Comparison of ENCODE assay signal across 9 mouse cellular contexts in genomic region chr3:57815447-57815846, GRCm38 (mm10). TPM values are rescaled to one million over a fixed set of nuclear protein-coding genes. Genes with fewer than 3 reads are reported as not detected.
DNase-seq lines count a peak whose midpoint lies in the region; ATAC-seq and TF ChIP-seq lines count a peak whose summit lies in the region.
"Had no signal": no experiment of that assay in that cellular context is flagged by ENCODE, and none has a peak within 500 bp of the region (broad histone marks: within the 10 kb centered on the region; RNA-seq: fewer than 3 reads in every experiment).

No protein-coding gene starts in this region.

- H3K9me3 ChIP-seq in liver, postnatal 0 days (ENCODE audit: low read length), result no peaks in the 10 kb centered on the region
- H3K9me3 ChIP-seq in liver, embryonic 12.5 days (replicated peaks), result no peaks in the 10 kb centered on the region
- H3K9me3 ChIP-seq in midbrain, embryonic 16.5 days (replicated peaks; ENCODE audit: control insufficient read depth, low read length, poor library complexity, severe bottlenecking), result no peaks in the 10 kb centered on the region

- no peak overlapping the region for H3K4me3 ChIP-seq in liver, postnatal 0 days (ENCODE audit: low read depth, low read length)
- H3K4me3 ChIP-seq in liver, embryonic 12.5 days, result no peak overlapping the region
- no peak overlapping the region for H3K4me3 ChIP-seq in midbrain, embryonic 16.5 days (ENCODE audit: low read depth, low read length)

- H3K9ac ChIP-seq in liver, postnatal 0 days (replicated peaks), result no peak overlapping the region
- no peak overlapping the region for H3K9ac ChIP-seq in liver, embryonic 12.5 days
- no peak overlapping the region for H3K9ac ChIP-seq in midbrain, embryonic 16.5 days (ENCODE audit: low read depth, low read length)

- TF ChIP-seq EP300 in liver, postnatal 0 days (IDR thresholded peaks at IDR 0.05; ENCODE audit: low read depth), result no peak

- no peak overlapping the region for H3K27ac ChIP-seq in liver, postnatal 0 days (ENCODE audit: low read depth)
- no peak overlapping the region for H3K27ac ChIP-seq in liver, embryonic 12.5 days
- H3K27ac ChIP-seq in midbrain, embryonic 16.5 days (ENCODE audit: low read length), result no peak overlapping the region
- H3K27ac ChIP-seq: macrophage had no signal

- no peaks in the 10 kb centered on the region for H3K27me3 ChIP-seq in liver, postnatal 0 days (ENCODE audit: insufficient read depth, low read length)
- H3K27me3 ChIP-seq in liver, embryonic 12.5 days (replicated peaks), result no peaks in the 10 kb centered on the region
- H3K27me3 ChIP-seq in midbrain, embryonic 16.5 days (ENCODE audit: control insufficient read depth, insufficient read depth, low read depth, low read length), result no peaks in the 10 kb centered on the region

- H3K4me1 ChIP-seq in liver, postnatal 0 days (ENCODE audit: insufficient read depth), result no peaks in the 10 kb centered on the region
- H3K4me1 ChIP-seq in liver, embryonic 12.5 days, result no peaks in the 10 kb centered on the region
- H3K4me1 ChIP-seq in midbrain, embryonic 16.5 days (ENCODE audit: control insufficient read depth, insufficient read depth, low read length), result no peaks in the 10 kb centered on the region

- peaks cover 3% of the 10 kb centered on the region; the same call in 1 of the 2 replicates for H3K36me3 ChIP-seq in liver, postnatal 0 days (replicated peaks; ENCODE audit: insufficient read depth, low read length)
- no peaks in the 10 kb centered on the region for H3K36me3 ChIP-seq in liver, embryonic 12.5 days
- H3K36me3 ChIP-seq in midbrain, embryonic 16.5 days (ENCODE audit: control insufficient read depth, insufficient read depth, low read length), result no peaks in the 10 kb centered on the region

- no peak overlapping the region for H3K4me2 ChIP-seq in liver, postnatal 0 days (ENCODE audit: low read depth, low read length)
- H3K4me2 ChIP-seq in liver, embryonic 12.5 days, result no peak overlapping the region
- no peak overlapping the region for H3K4me2 ChIP-seq in midbrain, embryonic 16.5 days (ENCODE audit: low read length)

- peak; percentile 50 for TF ChIP-seq CTCF in liver, postnatal 0 days (IDR thresholded peaks at IDR 0.05; ENCODE audit: low read depth)

- no peak for ATAC-seq in liver, postnatal 0 days
- ATAC-seq in liver, embryonic 12.5 days, result no peak
- peak; percentile 60 for ATAC-seq in midbrain, embryonic 16.5 days

- peak; percentile 30 for DNase-seq in gastrocnemius, adult 18-20 months (ENCODE audit: low spot score)
- no peak for DNase-seq in gastrocnemius, postnatal 25 days
- DNase-seq in liver, postnatal 0 days, result no peak
- peak; percentile 60 for DNase-seq in adipocyte (ENCODE audit: low spot score)
- no peak for DNase-seq in spleen, postnatal 10 days (ENCODE audit: low spot score in 2 of 2)
- DNase-seq in testis, postnatal 10 days (ENCODE audit: low spot score), result no peak

- 81% methylated on average over 6 of the region's 6 CpGs for WGBS in liver, postnatal 0 days (ENCODE audit: insufficient replicate concordance)
- WGBS in liver, embryonic 12.5 days (ENCODE audit: insufficient replicate concordance), result 73% methylated on average over 6 of the region's 6 CpGs
- 87% methylated on average over 6 of the region's 6 CpGs for WGBS in midbrain, embryonic 16.5 days

RNA-seq across cellular contexts. Expression of gene Pfn2, which starts 32.4 kb away (rescaled TPM):
- total RNA-seq in gastrocnemius, adult 18-20 months (2021), result 100 to 1,000 TPM; 189 to 190 TPM
- total RNA-seq in gastrocnemius, postnatal 25 days (2021), result 100 to 1,000 TPM; 150 to 155 TPM
- polyA plus RNA-seq in liver, postnatal 0 days (2015; fragmentation: Nextera tagmentation; extraction: Ambion mirVana), result 4.3 and 5.0 TPM in 2 replicates
- 13.9 and 14.7 TPM in 2 replicates for polyA plus RNA-seq in liver, embryonic 12.5 days (2016; fragmentation: Nextera tagmentation; extraction: Ambion mirVana)
- 688 and 753 TPM in 2 replicates for polyA plus RNA-seq in midbrain, embryonic 16.5 days (2015; fragmentation: Nextera tagmentation; extraction: Ambion mirVana)

Comparison
In these comparisons a context has a peak if more than half of its experiments do, and no peak if none do; other contexts are left out.
1. DNase-seq: peak in gastrocnemius, adult 18-20 months (single experiment) and adipocyte (single experiment); none in gastrocnemius, postnatal 25 days (single experiment), liver, postnatal 0 days (single experiment), spleen, postnatal 10 days (0 of 2) and testis, postnatal 10 days (single experiment).
2. RNA of gene Pfn2, which starts 32.4 kb away (polyA plus RNA-seq): 688 to 753 TPM in midbrain, embryonic 16.5 days; 13.9 to 14.7 TPM in liver, embryonic 12.5 days and 4.3 to 5.0 TPM in liver, postnatal 0 days; every median in the first group is over 10 times any median in the second.